Mouse (Mus musculus) cerebellum, adult 11 months (tissue): Measurements from ENCODE around the gene Spata25.
"Not testable (repeated sequence)": the region's sequence is repeated elsewhere in the genome, so short reads cannot be mapped to it uniquely, and the experiment has no call there.

ENCODE experiments used
- DNase-seq: peaks from one replicate; pipeline ENCODE4 v3.0.0; 2022

Gene Spata25

DNA sequence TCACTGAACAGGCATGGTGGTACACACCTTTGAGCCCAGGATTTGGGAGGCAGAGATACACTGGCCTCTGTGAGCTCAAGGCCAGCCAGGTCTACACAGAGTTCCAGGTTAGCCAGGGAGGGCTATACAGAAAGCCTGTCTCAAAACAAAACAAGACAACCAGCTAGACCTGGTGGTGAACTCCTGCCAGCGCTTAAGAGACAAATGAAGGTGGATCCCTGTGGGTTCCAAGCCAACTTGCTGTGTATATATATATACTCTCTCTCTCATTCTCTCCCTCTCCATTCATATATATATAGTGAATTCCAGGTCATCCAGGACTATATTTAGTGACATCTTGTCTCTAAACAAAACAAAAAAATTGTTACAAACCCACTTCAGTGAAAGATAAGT is 24.4 kb downstream of the Spata25 start:
- DNase-seq, result no peak

DNA sequence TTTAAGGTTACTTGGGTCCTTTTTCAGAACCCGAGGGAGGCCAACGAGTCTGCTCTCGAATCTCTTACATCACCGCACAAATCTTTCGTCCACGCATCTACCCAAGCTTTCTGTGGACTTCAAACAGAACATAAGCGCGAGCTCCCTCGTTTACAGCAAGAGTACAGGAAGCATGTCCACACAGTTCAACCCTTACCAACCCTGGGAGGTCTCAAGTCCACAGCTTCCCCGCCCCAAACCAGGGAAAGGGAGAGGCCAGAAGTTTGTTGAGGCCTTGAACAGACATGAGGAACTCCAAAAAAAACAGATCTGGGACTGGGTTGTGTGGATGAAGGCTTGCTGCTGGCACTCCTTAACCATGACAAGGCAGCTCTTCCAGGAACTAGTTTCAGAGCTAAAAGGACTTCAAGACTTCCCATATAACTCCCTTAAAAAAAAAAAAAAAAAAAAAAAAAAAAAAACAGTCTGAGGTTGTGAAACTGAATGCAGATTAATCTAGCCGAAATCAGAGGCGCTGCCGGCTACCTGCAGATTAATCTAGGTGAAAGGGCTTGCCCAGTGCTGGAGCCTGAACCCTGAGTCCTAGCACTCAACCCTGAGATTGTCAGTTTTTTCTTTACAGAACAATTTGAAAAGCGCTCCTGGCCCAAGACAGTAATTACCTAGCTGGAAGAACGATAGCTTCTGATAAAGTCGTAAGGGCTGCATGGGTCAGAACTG is 25.0 kb downstream of the Spata25 start:
- DNase-seq, result no peak

DNA sequence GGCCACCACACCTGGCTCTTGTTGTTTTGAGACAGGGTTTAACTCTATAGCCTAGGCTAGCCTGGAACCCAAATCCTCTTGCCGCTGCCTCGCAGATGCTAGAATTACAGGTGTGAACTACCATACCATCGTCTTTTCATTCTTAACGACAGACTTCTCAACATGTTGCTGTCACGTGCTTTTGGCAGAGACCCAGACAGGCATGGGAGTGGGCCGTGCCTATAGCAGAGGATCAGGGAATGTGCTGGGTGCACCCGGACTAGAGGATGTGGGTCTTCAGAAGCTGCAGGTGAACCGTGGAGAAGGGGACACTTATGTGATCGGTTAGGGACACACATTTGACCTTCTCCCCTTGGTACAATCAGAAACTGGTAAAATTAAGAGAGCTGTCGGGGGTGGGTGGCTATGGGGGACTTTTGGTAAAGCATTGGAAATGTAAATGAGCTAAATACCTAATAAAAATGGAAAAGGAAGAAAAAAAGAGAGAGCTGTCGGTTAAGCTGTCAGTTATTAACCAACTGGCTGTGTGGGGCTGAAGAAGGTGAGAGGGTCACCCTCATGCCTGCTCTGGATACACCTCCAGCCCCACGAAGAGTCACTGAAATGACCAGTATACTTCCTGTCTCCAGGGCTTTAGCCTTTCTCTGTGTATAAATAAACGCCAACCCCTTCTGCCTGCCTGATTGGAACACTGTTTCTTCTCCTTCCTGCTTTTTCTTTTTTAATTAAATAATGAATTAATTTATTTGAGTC is 27.9 kb downstream of the Spata25 start:
- no peak for DNase-seq

DNA sequence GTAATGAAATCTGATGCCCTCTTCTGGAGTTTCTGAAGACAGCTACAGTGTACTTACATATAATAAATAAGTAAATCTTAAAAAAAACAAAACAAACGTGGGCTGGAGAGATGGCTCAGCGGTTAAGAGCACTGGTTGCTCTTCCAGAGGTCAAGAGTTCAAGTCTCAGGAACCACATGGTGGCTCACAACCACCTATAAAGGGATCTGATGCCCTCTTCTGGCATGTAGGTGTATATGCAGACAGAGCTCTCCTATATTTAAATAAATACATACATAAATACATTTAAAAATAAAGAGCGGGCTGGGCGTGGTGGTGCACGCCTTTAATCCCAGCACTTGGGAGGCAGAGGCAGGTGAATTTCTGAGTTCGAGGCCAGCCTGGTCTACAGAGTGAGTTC is 29.8 kb downstream of the Spata25 start:
- DNase-seq, result not testable (repeated sequence)

DNA sequence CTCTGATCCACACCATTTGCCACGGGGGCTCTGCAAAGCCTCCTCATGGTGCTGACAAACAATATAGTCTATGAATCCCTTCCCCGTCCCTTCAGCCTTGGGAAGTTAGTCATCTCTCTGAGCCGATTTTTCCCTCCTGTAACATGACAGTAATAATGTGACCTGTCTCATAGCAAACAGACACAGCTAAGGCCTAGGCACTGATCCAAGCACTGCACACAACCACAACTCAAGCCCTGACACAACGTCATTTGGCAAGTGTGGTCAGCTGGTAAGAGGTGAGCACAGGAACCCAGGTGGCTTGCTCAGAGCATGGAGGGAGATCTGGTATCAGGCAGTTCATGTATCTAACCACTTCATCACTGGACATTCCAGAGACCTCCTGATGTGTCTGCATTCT is 32.5 kb downstream of the Spata25 start:
- no peak for DNase-seq

DNA sequence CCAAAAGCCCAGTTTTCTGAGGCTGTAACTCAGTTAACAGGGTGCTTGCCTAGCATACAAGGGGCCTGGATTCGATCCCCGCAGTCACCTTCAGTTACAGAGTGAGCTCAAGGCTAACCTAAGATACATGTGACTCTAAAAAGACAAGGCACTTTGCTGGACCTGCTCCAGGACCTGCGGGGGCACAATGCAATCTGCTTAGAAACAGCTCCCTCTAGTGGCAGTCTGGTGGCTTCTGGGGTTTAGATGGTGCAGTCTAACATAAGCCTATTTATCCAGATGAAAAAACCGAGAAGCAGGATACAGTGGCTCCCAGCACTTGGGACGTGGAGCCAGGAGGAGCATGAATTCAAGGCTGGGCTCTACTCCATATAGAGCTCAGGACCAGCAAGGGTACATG is 34.0 kb downstream of the Spata25 start:
- peak; percentile 82 for DNase-seq

DNA sequence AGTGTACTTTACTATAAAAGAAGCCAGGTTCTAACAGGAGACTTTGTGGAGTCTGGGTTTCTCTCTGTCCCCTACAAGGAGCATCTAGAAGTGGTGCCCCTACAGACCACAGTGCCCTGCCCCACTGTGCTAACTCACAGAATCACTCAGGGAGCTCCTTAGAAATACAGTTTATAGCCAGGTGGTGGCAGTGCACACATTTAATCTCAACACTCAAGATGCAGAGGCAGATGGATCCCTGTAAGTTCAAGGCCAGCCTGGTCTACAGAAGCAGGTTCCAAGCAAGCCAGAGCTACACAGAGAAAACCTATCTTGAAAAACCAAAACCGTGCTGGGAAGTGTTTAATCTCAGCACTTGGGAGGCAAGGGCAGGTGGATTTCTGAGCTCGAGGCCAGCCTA is 34.6 kb downstream of the Spata25 start:
- DNase-seq, result no peak

DNA sequence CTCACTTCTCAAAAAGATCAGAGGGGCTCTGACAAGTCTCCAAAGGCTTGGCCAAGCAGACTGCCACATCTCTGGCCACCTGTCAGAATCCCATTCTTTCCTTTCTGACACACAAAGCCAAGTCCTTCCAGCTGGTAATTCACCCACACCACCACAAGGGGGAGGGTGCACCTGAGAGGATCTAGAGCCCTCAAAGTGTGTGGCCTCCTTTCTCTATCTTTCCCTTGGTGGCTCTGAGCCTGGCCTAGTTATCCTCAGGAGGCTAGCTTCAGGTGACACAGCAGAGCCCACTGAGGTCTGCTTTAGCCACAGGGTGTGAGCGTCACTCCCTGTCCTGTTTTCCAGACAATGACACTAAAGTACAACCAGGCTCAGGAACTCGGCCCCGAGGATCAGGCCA is 35.1 kb downstream of the Spata25 start:
- DNase-seq, result peak; percentile 72

DNA sequence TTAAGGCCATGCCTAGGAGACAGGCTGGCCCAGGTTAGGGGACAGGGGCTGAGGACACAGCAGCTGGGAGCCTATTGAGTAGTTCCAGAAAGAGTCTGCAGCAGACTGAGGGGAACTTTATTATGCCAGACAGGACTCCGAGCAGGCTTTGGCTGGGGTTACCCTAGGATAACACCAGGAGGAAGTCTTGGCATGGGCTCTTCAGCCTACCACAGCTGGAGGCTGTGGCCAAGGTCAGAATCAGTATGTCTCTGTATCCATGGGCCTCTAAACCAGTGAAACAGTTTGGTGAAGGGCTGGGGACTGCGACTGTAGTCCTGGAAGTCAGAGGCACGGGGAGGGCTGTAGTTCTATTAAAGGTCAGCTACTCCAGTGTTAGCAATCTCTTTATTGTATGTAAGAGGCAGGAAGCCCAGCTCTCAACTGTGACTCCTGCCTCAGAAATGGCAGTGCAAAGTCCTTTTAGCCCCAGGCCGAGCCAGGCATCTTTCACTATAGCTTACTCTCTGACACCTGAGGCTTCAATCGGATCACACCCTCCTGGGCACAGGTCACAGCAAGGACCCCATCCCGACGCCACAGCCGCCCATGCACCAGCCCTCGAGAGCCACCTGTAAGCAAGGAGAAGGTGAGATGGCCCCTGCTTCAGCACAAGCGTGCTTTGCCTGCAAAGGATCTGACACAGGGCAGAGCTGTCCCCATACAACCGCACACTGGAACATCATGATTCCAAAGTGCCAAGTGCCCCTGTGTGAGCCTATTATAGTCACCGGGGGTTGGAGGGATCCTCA is 35.7 kb downstream of the Spata25 start:
- no peak for DNase-seq

DNA sequence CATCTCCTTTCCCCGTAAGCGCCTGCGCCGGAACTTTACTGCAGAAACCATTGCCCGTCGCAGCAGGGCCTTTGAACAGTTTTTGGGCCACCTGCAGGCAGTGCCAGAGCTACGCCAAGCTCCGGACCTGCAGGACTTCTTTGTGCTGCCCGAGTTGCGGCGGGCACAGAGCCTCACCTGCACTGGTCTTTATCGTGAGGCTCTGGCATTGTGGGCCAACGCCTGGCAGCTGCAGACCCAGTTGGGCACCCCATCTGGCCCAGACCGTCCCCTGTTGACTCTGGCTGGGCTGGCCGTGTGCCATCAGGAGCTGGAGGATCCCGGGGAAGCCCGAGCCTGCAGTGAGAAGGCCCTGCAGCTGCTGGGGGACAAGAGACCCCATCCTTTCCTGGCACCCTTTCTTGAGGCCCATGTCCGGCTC is 36.5 kb downstream of the Spata25 start:
- peak; percentile 56 for DNase-seq

DNA sequence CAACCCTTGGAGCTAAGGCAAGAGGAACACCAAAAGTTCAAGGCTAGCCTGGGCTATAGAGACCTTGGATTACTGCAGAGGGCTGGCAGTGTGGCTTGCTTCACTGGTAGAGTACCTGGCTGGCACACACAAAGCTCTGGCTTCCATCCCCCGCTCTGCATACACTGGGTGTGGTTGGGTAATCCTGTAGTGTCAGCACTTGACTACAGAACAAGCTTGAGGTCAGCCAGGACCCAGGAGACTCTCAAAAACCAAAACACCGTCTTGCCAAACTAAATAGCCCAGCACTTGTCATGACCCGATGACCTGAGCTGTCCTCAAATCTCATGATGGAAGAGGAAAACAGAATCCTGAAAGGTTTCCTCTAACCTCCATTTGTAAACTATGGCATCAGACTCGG is 37.9 kb downstream of the Spata25 start:
- no peak for DNase-seq

DNA sequence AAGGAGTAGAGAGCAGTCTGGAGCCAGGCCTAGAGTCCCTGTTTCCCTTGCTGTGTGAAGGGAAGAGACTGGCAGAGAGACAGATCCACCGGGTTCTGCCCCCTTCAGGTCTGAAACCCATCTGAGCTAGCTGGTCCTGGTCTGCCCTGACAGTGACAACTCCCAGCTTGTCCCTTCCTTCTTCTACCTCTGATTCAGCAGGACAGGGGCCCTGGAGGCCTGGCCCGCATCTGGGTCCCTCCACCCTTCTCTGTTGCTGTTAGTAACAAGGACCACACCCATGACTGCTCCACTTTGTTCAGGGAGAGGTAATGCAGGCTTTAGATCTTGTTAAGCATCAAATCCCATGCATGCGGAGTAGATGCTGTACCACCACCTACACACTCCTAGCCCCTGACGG is 39.9 kb downstream of the Spata25 start:
- DNase-seq, result no peak

DNA sequence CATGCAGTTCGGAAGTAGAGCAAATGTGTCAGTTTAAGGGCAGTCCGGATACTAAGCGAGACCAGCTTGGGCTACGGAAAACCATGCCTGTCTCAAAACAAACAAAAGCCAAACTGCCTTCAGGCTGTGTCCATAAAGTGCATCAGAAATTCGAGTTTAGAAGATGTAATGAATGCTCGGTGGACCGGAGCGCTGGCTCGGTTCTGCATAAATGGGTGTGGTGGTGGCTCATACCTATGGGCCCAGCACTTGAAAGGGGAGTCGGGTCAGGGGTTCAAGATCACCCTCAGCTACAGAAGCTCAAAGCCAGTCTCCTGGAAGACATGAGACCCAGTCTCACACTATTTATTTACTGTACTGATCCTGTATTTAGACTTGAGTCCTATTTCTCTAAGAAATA is 40.6 kb downstream of the Spata25 start:
- no peak for DNase-seq

DNA sequence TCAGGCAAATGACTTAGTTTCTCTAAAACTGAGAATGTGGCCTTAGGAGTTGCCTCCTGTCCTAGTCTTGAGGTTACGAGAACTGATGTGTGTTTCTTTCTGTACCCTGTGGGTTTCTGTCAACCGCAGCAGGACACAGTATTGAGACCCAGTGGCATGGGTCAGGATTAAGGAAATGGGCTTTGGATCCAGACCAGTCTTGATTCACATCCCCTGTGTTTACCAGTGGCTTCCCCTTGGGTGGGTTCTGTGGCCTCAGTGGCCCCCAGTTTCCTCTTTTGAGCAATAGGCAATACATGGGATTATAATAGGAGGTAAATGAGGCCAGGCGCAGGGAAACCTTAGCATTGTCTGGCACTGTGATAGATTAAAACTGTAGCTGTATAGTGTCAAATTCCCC is 41.3 kb downstream of the Spata25 start:
- no peak for DNase-seq

DNA sequence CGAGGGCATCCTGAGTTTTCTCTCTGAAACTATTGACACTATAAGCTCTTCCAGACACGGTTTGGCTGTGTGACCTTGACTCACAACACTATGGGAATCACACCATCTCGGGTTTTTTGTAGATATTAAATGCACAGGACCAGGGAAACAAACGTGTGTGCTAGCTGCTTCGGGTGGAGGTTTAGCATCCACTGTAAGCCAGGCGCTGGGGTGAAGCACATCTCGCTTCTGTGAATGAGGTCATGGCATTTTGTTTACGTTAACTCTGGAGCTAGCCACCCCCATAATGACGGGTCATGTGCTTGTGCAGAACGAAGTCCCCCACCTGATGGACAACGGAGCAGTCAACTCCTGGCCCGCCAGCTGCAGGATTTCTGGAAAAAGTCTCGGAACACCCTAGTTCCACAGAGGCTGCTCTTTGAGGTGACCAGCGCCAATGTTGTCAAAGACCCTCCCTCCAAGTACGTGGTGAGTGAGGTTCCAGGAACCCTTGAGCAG is 41.9 kb downstream of the Spata25 start:
- peak; percentile 31 for DNase-seq

DNA sequence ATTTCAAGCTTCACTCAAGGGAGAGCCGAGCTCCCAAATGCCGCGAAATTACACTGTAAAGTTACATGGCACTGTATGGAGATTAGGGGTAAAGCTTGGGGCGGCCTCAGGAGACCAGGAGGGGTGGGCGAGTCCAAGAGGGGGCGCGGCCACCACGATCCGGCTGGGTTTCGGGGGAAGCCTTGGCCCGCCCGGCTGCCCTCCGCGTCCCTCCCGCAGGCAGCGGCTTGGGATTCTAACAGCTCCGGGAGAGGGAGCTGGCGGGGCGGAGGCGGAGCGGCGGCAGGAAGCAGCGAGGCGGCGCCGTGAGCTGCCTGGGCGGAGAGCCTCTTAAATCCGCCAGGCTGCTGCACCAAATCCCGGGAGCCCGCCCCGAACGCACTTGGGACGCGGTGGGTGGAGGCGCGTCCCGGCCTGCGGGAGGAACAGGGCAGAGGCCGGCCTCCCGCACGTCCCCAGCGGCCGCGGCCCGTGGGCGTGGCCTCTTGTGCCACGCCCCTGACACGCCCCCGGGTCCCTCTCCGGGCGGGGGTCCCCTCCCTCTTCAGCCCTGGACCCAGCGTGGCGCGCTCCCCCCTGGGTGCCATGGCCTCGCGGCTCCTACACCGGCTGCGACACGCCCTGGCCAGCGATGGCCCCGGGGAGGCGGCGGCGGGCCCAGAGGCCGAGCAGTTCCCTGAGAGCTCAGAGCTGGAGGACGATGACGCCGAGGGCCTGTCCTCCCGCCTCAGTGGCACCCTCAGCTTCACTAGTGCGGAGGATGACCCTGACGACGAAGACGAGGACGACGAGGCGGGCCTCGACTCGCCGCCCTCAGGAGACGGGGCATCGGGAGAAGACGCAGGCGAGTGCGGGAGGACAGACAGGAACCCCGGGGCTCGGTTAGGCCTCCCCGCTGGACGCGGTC is 42.6 kb downstream of the Spata25 start, which contains the start of gene Snx21:
Gene Snx21, plus strand, starts transcription at position 343 of the 907 bp plus-strand sequence.
- peak; percentile 92 for DNase-seq

DNA sequence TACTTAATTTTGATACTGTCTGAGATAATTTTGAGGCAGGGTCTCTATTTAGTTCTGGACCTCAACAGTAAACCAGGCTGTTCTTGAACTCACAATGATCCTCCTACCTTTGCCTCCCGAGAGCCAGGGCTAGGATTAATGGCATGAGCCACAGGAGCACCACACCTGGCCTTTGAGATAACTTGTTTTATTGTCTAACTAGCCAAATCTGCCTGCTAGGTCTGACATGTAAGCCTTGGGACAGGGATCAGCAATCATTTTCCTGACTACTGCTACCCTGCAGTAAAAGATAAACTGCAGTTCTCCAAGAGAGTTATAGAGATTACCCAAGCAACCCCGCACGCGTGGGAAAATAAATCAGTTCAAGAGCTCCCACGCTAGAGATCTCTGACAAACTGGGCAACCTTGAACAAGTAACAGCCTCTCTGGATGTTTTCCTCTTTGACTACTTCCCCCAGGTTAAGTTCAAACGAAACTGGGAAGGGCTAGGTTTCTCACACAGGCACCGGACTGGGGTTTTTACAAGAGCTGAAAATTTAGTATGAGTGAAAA is 43.4 kb downstream of the Spata25 start:
- no peak for DNase-seq

DNA sequence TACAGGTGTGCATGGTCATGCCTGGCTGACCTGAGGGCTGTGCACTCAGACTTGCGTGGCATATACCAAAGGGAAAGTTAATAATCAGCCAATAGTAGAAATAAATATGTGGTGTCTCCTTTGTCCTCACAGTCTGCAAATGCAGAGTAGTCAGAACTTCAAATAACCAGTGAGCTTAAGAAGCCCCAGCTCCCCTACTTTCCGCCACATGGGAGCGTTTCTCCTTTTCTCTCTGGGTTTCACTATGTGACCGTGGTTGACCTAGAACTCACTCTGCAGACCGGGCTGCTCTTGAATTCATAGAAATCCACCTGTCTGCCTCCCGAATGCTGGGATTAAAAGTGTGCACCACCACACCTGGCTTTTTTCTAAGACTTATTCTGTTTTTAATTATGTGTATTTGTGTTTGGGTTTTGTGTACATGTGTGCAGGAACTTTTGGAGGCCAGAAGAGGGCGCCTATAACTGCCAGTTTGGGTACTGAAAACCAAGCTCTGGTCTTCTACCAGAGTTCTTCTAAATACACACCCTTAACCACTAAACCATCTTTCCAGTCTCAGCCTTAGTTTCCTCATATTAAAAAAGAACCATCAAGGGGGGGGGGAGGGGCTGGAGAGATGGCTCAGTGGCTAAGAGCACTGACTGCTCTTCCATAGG is 44.3 kb downstream of the Spata25 start:
- no peak for DNase-seq

DNA sequence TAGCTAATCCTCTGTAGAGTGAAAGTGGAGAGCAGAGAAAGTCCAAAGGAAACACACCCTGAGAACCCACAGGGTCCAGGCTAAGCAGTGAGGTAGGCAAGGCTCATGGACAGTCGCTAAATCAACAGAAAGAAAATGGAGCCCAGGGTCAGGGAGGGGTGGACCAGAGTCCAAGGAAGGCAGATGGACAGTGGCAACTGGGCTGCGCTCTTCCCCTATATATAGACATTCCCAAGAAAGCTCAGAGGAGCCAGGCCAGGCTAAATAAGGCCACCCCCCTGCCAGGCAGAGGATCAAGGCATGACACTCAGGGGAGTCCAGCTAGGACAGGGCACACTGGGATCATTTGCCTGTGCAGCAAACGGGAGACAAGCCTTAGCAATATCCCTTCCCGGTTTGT is 46.5 kb downstream of the Spata25 start:
- DNase-seq, result no peak

DNA sequence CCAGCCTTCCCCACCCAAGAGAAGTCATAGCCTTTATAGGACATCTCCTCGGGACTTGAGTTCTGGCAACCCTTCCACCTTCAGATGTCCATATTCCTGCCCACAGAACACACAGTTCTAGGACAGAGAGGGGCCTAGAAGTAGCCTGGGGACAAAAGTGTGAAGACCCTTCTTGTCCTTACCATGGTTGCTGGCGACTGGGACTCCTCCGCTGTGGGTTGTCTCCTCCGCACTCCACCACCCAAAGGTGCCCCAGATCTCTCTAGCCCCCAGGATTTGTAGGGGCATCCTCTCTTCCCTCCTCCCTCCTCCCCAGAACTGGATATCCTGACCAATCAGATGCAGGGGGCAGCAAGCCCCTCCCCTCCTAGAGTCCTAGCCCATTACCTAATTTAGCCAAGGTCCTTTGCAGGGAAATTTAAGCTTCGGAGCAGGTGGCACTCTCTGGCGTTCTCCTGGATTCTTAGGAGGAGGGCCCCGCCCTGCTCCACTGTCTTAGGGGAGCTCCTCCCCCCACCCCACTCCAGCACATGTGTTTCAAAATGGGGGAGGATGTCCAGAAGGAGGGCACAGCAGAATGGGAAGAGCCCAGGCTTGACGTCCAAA is 48.8 kb downstream of the Spata25 start, which contains the start of gene Tnnc2:
Gene Tnnc2, minus strand, starts transcription at position 487 of the 606 bp plus-strand sequence.
- DNase-seq, result no peak

DNA sequence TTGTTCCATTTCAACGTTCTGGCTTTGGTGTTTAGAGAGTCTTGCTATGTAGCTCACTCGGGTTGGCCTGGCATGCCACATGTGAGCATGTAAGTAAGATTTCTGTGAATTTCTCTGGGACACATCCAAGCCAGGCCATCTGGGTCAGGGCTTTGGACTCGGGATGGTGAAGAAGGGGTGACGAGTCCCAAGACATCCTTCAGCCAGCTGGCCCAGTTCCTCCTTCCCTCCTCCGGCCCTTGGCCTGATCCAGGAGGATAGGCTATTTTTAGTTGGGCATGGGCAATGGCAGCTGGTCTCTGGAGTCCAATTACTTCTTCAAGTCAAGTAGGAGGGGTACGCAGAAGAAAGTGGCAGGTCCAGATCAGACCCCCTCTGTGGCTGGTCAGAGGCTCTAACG is 49.5 kb downstream of the Spata25 start:
- DNase-seq, result no peak
